Mouse (Mus musculus) erythroid progenitor cell, adult 5-6 weeks (primary cell): ENCODE data around the gene Phf1. TPM values are rescaled to one million over a fixed set of nuclear protein-coding genes. Genes with fewer than 3 reads are reported as not detected.

Source experiments
- ATAC-seq: replicated peaks from 2 replicates; pipeline ENCODE4 v1.8.0; 2016; ENCODE audit warnings: moderate number of reproducible peaks, mild to moderate bottlenecking, moderate TSS enrichment, inconsistent platforms; ENCODE audit not compliant: poor library complexity, low FRiP score, severe bottlenecking
- total RNA-seq, 2 experiments: library from RNA; stranded (forward) in 1 of 2; stranded (reverse) in 1 of 2; fragments of 150-400 nt in 1 of 2; fragments of 186-747, 209-891 nt in 1 of 2; gene quantifications; 2 replicates each; pipeline versions ENCODE4 v1.2.3 to v1.2.4; 2015 to 2017; ENCODE audit warnings: low replicate concordance in 2 of 2

Gene Phf1
- total RNA-seq, 2 experiments from 2014 or later, result 23.1 to 34.5 TPM

DNA sequence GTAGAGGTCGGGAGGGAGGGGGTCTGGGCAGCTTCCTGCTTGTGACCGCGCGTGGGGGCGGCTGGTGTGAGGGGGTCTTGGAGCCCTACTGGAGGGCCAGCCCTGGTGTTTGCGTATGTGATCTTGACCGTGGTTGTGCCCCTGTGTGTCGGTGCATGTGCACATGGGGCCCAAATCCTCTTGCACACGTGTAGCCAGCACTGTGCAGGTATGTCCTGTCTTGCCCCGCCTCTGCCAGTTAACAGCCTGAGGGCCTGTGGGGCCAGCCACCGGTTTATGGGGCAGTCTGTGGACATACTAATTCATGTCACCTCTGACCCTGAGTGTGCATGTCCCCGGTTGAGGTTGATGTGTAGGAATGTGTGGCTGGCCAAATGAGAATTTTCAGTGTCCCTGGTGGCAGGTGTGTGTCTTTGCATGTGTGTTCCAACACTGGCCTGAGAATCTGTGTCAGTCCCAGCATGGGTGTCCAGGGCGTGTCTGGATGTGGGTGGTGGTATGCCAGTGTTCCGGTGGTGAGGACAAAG, 16.3 kb downstream of the Phf1 start:
- peak; percentile 46 for ATAC-seq

DNA sequence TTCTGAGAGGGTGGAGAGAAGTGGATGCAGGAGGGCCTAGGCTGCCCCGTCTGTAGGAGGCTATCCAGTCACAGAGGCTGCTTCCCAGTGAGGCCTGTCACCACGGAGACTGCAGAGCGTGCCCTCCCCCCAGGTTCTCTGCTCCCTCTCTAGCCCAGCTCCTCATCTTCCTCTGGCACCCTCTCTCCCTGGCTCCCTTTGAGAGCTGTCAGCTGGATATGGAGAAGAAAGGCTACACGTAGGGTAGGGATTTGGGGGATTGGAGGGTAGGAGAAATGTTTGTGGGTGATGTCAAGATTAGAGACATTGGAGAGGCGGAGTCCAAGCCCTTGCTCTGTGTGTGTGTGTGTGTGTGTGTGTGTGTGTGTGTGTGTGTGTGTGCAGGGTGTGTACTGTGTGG, 17.0 kb downstream of the Phf1 start:
- ATAC-seq, result no peak

DNA sequence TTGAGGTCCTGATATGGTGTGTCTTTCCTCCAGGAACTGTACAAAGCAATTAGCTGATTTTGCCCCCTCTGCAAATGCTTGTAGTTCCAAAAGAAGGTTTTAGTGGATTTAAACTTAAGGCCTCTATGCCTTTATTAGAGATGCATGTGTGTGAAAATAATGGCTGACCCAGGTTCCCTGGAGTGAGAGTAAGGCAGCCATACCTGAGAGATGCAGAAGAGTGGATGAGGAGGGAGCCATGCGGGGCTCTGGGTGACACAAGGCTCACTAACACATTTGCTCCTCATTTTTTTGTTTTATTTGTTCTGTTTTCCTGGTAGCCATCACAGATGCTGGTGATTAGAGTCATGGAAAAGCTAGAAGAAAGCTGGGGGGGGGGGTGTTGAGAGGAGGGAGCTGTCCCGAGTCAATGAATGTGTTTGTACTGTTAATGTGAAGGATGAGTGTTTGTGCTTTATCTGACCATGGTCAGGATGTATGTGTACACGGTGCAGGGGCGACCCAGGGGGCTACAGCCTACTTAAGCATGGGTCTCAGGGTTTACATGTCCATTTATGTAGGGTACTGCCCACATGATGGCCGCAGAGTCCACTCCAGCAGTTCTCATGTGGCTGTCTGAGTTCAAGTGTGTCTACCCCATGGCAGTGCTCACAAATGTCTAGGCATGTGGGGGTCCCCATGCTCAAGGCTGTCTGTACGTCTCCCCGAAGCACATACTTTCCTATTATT, 17.9 kb downstream of the Phf1 start:
- no peak for ATAC-seq

DNA sequence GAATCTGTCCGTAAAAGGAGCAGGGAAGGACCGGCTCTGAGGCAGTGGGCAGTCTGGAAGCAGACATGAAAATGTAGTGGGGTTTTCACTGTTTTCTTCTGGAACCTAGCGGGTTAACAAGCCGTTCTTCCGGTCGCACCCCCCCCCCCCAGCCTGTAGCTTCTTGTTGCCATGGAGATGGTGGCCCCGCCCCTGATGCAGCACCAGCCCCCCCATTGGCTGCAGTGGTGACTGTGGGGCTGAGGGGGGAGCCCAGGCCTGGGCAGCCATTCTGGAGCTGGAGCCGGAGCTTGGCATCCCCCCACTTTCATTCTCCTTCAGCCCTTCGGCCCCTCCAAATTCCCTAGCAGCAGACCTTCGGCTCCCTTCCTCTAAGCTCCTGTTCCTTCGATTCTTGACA, 18.6 kb downstream of the Phf1 start:
- no peak for ATAC-seq

DNA sequence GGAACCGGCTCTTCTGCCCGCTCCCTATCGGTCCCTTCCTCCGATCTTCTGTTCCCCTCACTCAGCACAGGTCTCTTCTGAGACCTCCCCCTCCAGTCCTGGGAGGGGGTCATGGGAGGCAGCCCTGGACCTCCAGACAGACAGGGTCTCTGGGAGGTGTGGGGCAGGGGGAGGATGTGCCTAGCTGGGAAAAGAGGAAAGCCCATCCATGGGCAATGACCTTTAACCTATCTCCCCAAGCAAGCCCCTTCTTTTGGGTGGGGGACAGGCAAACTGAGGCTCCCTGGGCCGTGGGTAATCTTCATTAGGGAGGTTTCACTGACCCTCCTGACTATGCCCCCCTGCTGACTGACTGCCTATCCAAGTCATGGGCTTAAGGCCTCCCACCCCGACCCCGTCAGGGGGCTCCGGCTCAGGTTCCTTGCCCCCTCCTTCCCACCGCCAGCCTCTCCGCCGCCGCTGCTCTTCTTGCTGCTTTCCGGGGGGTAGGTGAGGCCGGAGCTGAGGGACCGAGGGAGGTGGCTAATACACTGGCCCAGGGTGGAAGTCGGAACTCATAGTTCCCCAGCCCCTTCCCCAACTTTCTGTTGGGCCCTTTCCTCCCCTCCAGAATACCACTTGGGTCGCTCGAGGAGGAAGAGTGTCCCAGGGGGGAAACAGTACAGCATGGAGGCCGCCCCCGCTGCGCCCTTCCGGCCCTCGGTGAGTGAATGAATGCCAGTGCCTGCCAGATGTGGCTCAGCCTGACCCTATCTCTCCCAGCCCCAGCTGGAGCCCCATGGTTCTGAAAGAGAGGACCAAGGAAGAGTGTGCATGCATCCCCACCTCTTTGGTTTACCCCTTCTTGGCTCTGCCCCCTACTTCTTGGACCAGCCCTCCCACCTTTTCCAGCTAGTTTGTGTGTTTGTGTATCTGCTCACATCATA, 19.4 kb downstream of the Phf1 start:
- no peak for ATAC-seq

DNA sequence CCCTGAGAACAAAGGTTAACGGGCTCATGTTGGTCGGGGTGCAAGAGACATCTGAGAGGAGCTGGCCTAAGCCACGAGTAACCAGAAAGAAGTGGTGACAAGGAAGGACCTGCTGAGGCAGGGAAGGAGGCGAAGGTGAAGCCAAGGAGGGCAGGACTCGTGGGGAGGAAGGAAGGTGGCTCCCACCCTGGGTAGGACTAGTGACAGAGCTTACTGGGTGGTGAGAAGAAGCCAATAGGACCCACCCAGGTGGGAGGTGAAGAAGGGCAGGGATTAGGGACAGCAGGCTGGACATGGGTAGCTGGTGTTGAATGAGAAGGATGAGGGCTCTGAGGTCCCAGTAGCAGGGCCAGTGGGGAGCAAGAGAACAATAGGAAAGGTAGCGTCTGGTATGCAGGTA, 20.3 kb downstream of the Phf1 start:
- no peak for ATAC-seq

DNA sequence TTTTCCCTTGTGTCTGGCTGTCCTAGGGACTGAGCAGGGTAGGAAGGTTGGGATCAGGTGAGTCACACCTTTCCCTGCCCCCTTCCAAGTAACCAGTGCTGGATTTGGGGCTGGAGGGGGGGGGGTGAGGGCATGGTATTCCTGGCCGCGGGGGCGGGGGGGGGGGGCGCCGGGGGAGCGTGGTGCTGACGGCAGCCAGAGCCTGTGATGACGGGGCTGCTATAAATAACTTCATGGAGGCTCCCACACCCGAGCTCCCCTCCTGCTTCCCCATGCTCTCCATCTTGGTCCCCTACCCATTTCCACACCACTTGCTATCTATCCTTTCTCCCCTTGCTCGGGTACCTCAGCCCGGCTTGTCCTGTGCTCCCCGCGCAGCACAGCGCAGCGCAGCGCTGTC, 20.9 kb downstream of the Phf1 start:
- ATAC-seq, result no peak

DNA sequence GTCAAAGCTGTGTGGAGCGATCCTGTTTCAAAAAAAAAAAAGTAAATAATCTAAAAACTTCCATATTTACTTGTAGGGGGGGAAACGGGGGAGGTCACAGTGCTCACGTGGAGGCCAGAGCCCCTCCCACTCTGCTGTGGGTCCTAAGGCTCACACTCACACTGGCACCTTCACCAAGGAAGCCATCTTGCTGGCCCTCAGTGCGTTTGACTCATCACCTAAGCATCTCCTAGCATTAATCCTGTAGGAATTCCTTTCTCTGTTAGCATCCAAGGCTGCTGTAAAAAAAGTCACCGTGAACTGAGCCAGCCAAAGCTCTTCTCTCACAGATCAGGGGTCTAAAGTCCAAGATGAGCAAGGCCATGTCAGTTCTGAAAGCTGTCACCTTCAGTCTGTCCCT, 23.5 kb downstream of the Phf1 start:
- ATAC-seq, result peak; percentile 44

DNA sequence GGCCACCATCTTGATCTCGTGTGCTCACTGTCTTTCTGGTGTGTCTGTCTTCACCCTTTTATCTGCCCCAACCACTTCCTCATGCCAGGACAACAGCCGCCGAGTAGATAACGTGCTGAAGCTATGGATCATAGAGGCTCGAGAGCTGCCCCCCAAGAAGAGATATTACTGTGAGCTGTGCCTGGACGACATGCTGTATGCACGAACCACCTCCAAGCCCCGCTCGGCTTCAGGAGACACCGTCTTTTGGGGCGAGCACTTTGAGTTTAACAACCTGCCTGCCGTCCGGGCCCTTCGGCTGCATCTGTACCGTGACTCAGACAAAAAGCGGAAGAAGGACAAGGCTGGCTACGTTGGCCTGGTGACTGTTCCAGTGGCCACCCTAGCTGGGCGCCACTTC, 24.0 kb downstream of the Phf1 start:
- ATAC-seq, result peak; percentile 88

DNA sequence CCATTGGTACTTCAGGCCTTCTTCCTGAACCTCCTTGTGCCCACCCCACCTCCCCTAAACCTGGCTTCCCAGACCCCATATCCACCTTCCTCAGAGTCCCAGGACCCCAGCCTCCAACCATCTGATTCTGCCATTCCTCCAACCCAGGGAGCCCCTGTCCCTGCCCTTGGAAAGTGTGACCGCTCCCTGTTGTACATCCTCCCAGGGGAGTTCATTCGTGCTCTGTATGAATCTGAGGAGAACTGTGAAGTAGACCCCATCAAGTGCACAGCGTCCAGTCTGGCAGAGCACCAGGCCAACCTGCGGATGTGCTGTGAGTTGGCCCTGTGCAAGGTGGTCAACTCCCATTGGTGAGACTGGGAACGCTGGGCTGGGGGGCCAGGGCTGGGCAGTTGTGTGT, 25.0 kb downstream of the Phf1 start:
- no peak for ATAC-seq

DNA sequence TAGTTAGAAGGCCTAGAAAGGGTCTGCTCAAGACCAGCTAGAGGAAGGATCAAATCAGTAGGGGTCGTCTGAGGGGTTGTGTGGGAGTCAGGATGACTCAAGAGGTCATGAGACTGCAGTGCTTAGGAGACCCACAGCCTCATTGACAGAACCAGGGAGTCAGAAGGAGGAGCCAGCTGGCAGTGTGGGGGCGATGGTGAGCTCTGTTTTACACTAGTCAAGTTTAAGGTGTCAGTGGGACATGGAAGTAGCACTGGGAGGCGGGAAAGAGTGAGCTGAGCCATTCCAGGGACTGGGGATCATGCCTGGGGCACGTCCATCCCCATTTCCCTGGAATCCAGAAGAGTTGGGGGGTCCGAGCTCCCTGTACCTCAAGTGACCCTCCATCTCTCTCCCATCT, 26.0 kb downstream of the Phf1 start:
- ATAC-seq, result no peak

DNA sequence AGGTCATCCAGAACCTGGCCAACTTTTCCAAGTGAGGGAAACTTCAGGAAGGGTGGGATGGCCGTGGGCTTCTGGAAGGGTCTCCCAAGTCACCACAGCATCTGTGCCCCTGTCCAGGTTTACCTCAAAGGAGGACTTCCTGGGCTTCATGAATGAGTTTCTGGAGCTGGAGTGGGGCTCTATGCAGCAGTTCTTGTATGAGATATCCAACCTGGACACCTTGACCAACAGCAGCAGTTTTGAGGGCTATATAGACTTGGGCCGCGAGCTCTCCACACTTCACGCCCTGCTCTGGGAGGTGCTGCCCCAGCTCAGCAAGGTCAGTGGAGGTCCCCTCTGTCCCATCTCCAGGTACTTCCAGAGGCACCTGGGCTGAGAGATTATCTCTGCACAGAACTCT, 27.0 kb downstream of the Phf1 start:
- ATAC-seq, result no peak

DNA sequence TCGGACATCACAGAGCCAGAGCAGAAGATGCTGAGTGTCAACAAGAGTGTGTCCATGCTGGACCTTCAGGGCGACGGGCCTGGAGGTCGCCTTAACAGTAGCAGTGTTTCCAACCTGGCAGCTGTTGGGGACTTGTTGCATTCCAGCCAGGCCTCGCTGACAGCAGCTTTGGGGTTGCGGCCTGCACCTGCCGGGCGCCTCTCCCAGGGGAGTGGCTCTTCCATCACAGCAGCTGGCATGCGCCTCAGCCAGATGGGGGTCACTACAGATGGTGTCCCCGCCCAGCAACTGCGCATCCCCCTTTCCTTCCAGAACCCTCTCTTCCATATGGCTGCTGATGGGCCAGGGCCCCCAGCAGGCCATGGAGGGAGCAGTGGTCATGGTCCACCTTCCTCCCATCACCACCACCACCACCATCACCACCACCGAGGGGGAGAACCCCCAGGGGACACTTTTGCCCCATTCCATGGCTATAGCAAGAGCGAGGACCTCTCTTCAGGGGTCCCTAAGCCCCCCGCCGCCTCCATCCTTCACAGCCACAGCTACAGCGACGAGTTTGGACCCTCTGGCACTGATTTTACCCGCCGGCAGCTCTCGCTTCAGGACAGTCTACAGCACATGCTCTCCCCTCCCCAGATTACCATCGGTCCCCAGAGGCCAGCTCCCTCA, 28.9 kb downstream of the Phf1 start:
- no peak for ATAC-seq

DNA sequence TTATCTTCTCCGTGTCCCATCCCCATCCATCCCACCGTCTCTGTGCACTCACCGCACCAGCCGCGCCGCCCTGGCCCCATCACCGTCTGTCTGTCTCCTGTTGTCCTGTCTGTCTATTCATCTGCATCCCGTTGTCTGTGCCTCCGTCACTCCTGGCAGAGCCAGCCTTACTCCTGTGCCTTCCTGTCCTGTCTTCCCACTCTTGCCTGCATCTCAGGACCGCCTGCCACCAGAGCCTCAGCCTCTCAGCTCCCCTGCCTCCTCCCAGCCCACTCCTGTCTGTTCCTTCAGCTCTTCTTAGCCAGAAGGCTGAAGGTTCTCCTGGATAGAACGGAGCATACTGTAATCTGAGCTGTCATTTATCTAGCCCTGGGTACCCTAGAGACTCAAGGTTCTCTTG, 34.1 kb downstream of the Phf1 start:
- ATAC-seq, result no peak

DNA sequence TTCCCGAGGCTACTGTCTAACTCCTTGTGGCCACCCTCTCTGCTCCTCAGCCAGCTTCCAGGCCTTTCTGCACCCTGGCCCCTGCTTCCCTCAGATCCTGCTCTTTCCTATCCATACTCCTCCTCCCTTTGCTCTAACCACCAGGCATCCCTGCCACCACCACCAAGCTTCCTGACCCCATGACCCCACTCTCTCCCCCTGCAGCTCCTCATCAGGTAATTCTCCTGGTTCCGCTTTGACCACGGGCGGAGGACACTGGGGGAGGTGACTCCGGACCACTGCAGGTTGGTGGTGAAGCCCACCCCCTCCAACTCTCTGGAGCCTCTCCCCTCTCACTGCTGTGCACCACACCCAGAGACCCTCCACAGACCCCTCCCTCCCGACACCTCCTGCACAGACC, 34.6 kb downstream of the Phf1 start:
- ATAC-seq, result no peak

DNA sequence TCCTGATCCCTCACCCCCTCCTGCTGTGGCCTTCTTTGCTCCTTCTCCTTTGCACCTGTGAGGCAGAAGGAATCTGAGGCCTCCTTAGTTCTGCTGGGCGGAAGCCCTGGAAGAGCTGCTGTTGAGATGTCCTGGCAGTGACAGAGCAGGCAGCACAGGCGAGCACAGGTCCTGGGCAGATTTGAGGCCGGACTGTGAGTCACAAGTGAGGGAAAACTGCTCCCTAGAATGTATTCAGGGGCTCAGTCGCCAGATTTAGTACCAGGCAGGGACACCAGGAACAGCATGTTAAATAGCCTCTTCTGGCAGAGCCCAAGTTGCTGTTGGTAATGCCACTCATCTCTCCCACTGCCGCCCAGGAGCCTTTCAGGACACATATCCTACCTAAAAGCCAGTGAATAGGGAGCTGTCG, 35.4 kb downstream of the Phf1 start:
- ATAC-seq, result no peak

DNA sequence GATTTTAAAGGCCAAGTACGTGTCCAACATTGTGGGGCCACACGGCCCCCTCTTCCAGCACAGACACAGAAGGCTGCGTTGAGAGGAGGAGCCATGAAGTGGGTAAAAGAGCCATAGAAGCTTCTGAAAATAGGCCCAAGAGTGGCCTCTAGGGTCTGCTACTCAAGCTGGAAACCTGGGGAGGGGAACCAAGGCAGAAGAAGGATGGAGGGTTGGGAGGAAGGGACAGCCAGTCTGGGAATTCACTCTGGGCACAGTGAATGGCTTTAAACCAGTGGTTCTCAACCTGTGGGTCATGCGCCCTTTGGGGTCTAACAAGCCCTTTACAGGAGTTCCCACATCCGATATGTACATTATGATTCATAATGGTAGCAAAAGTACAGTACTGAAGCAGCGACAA, 36.4 kb downstream of the Phf1 start:
- ATAC-seq, result no peak

DNA sequence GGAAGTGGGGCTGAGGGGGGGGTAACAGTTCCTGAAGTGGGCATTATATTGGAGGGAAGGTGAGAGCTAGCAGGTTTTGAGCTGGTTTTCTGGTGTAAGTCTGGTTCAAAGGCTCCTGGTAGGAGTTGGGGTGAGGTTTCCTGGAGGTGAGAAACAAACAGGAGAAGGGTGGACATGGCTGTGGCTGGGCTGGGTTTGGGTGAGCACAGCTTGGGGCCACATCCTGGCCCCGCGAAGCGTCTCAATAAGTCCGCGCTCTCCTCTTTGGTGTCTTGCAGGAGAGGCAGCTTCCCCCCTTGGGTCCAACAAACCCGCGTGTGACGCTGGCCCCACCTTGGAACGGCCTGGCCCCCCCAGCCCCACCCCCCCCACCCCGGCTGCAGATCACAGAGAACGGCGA, 37.4 kb downstream of the Phf1 start:
- ATAC-seq, result no peak

DNA sequence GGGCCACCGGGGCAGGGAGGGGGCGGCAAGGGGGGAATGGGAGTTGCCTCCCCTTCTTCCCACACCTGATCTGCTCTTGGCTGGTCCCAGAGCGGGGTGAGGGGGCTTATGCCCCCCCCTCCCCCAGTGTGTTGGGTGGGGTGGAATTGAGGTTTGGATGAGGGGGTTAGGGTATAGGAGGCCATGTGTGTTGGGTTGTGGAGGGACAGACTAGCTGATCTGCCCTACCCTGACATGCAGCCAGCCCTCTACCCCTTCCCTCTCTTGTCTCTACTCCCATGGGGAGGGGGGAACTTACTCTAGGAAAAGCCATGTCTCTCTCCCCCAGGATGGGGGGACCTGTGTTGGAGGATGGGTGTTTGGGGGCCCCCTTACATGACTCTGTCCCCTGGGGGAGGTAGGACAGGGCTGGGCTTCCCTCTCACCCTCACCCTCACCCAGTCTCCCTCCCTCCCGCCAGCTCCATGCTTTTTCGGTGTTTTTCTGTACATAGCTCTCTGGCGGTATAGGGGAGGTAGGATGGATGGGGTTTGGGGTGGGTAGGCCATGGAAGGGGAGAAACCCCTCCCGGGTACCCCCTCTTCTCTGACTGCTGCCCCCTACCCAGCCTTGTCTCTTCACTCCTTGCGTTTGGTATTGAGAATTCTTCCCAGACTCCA, 38.5 kb downstream of the Phf1 start:
- ATAC-seq, result no peak

DNA sequence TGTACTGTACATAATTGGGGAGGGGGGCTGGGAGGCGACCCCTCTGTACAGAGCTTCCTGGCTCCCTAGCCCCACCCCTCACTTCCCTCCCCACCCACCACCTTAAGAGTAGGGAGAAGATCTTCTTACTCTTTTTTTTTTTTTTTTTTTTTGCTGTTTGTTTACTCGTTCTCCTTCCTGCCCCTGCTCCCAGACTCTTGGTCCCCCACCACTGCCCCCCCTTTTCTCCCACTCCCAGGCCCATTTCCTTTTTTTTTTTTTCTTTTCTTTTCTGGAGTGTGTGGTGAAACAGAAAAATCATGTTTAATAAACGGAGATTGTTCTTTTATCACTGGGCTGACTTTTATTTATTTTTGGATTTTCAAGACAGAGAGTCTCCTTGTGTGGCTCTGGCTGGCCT, 39.3 kb downstream of the Phf1 start:
- ATAC-seq, result no peak
